In genomic region chr5:5559798-5560197, GRCm38 (mm10) we compare ENCODE assay signal across 8 mouse cellular contexts. TPM values are rescaled to one million over a fixed set of nuclear protein-coding genes. Genes with fewer than 3 reads are reported as not detected.
DNase-seq lines count a peak whose midpoint lies in the region; ATAC-seq and TF ChIP-seq lines count a peak whose summit lies in the region.

No protein-coding gene starts in this region.

- peak overlapping the region; percentile 95 for H3K27ac ChIP-seq in heart, embryonic 10.5 days
- H3K27ac ChIP-seq in thymus, adult 2 months (ENCODE audit: control insufficient read depth, insufficient read depth, low read length): no peak overlapping the region
- H3K27ac ChIP-seq in liver, embryonic 12.5 days: no peak overlapping the region

- H3K4me3 ChIP-seq in heart, embryonic 10.5 days: peak overlapping the region; percentile 81
- peak overlapping the region; percentile 96 for H3K4me3 ChIP-seq in thymus, adult 2 months (ENCODE audit: control insufficient read depth, insufficient read depth, low read length)
- peak overlapping the region; percentile 79 for H3K4me3 ChIP-seq in liver, embryonic 12.5 days

- H3K9me3 ChIP-seq in heart, embryonic 10.5 days: no peaks in the 10 kb centered on the region
- H3K9me3 ChIP-seq in liver, embryonic 12.5 days (replicated peaks): no peaks in the 10 kb centered on the region

- H3K36me3 ChIP-seq in heart, embryonic 10.5 days: peaks cover 9% of the 10 kb centered on the region
- no peaks in the 10 kb centered on the region for H3K36me3 ChIP-seq in thymus, adult 2 months (ENCODE audit: control insufficient read depth, insufficient read depth, low read length)
- H3K36me3 ChIP-seq in liver, embryonic 12.5 days: peaks cover 6% of the 10 kb centered on the region

- no peak for TF ChIP-seq CTCF in thymus, adult 2 months (IDR thresholded peaks at IDR 0.05; ENCODE audit: borderline replicate concordance, control insufficient read depth, extremely low read depth, insufficient read depth, low read length, poor library complexity)

- ATAC-seq in liver, embryonic 12.5 days: no peak
- ATAC-seq in frontal cortex, adult (ENCODE audit: low TSS enrichment): no peak

- WGBS in heart, embryonic 10.5 days: 46% methylated on average over 8 of the region's 8 CpGs
- WGBS in thymus, adult 2 months: 50% methylated on average over 8 of the region's 8 CpGs
- 44% methylated on average over 8 of the region's 8 CpGs for WGBS in liver, embryonic 12.5 days (ENCODE audit: insufficient replicate concordance)

- H3K27me3 ChIP-seq in heart, embryonic 10.5 days (ENCODE audit: insufficient read depth, poor library complexity, severe bottlenecking): no peaks in the 10 kb centered on the region
- H3K27me3 ChIP-seq in thymus, adult 2 months (ENCODE audit: control insufficient read depth, insufficient read depth, low read length): no peaks in the 10 kb centered on the region
- no peaks in the 10 kb centered on the region for H3K27me3 ChIP-seq in liver, embryonic 12.5 days (replicated peaks)

- H3K4me1 ChIP-seq in heart, embryonic 10.5 days: no peaks in the 10 kb centered on the region; the same call in 1 of the 2 replicates
- 0 out of 2 replicates have a peak, but pooled peaks cover 4% of the 10 kb centered on the region for H3K4me1 ChIP-seq in thymus, adult 2 months (replicated peaks; ENCODE audit: control insufficient read depth, insufficient read depth, low read length)
- peaks cover 20% of the 10 kb centered on the region for H3K4me1 ChIP-seq in liver, embryonic 12.5 days

- peak overlapping the region; percentile 77 for H3K4me2 ChIP-seq in liver, embryonic 12.5 days

- DNase-seq in heart, embryonic 10.5 days (ENCODE audit: low spot score): no peak
- no peak for DNase-seq in heart, adult 11 months
- no peak for DNase-seq in thymus, adult 2 months
- no peak for DNase-seq in thymus, postnatal 25 days
- DNase-seq in layer of hippocampus, postnatal 14 days (ENCODE audit: low spot score in 2 of 2): no peak
- DNase-seq in adrenal gland, postnatal 25 days: no peak

- TF ChIP-seq POLR2A in thymus, adult 2 months (IDR thresholded peaks at IDR 0.05; ENCODE audit: control insufficient read depth, extremely low read depth, insufficient read depth, low read length, poor library complexity): no peak

- peak overlapping the region; percentile 74; the same call in 1 of the 2 replicates for H3K9ac ChIP-seq in liver, embryonic 12.5 days

RNA-seq across cellular contexts. Expression of gene Gtpbp10, which starts 0.5 kb away (rescaled TPM):
- 22.9 and 27.1 TPM in 2 replicates for polyA plus RNA-seq in heart, embryonic 10.5 days (2016; fragmentation: Nextera tagmentation; extraction: Ambion mirVana)
- 1.9 and 2.5 TPM in 2 replicates for polyA plus RNA-seq in thymus, adult 2 months (2012; rRNA removed)
- polyA plus RNA-seq in liver, embryonic 12.5 days (2016; fragmentation: Nextera tagmentation; extraction: Ambion mirVana): 14.6 and 15.7 TPM in 2 replicates
- 1 to 10 TPM; 8.9 to 9.6 TPM for total RNA-seq in layer of hippocampus, postnatal 14 days (2021)
- 15.0 and 17.2 TPM in 2 replicates for total RNA-seq in adrenal gland, postnatal 25 days (2021)

RNA-seq across cellular contexts. Expression of gene Gm8773, which starts 13.8 kb away (rescaled TPM):
- polyA plus RNA-seq in heart, embryonic 10.5 days (2016; fragmentation: Nextera tagmentation; extraction: Ambion mirVana): 0.92 TPM in 2 replicates
- 0.39 TPM in 1 of 2 replicates, not detected in the other for polyA plus RNA-seq in thymus, adult 2 months (2012; rRNA removed)
- polyA plus RNA-seq in liver, embryonic 12.5 days (2016; fragmentation: Nextera tagmentation; extraction: Ambion mirVana): 0.44 and 0.57 TPM in 2 replicates
- under 1 TPM; 0.41 to 0.44 TPM for total RNA-seq in layer of hippocampus, postnatal 14 days (2021)
- not detected in 2 replicates for total RNA-seq in adrenal gland, postnatal 25 days (2021)

RNA-seq across cellular contexts. Expression of gene Cldn12, which starts 45.0 kb away (rescaled TPM):
- 21.5 and 27.4 TPM in 2 replicates for polyA plus RNA-seq in heart, embryonic 10.5 days (2016; fragmentation: Nextera tagmentation; extraction: Ambion mirVana)
- polyA plus RNA-seq in thymus, adult 2 months (2012; rRNA removed): 3.4 and 5.2 TPM in 2 replicates
- polyA plus RNA-seq in liver, embryonic 12.5 days (2016; fragmentation: Nextera tagmentation; extraction: Ambion mirVana): 10.0 and 10.8 TPM in 2 replicates
- 10 to 100 TPM; 30.2 to 30.5 TPM for total RNA-seq in layer of hippocampus, postnatal 14 days (2021)
- total RNA-seq in adrenal gland, postnatal 25 days (2021): 18.6 and 25.2 TPM in 2 replicates
